Mouse (Mus musculus) heart, adult 2 months (tissue): ENCODE results near the gene Ntrk3. TPM values are rescaled to one million over a fixed set of nuclear protein-coding genes. Genes with fewer than 3 reads are reported as not detected.
A peak's percentile ranks its signal among the peaks of the same experiment; 100 is the strongest.

Experiments
- DNase-seq, 2 experiments: peaks; one replicate each; pipeline ENCODE4 v3.0.0; 2021
- H3K27ac ChIP-seq: fragments of 200-600 bp; 2 replicates; pipeline ENCODE4 v1.8.1; 2022
- H3K27me3 ChIP-seq: fragments of 200-500 bp; 2 replicates; pipeline ENCODE4 v1.6.1; 2012; ENCODE audit warnings: mild to moderate bottlenecking, low read length, inconsistent platforms, mixed read lengths; ENCODE audit not compliant: control insufficient read depth, insufficient read depth
- H3K36me3 ChIP-seq: fragments of 200-500 bp; 2 replicates; pipeline ENCODE4 v1.6.1; 2012; ENCODE audit warnings: low read length, inconsistent platforms; ENCODE audit not compliant: control insufficient read depth, insufficient read depth
- H3K4me1 ChIP-seq: fragments of 200-500 bp; 2 replicates; pipeline ENCODE4 v1.6.1; 2011; ENCODE audit warnings: low read length; ENCODE audit not compliant: control insufficient read depth, insufficient read depth
- H3K4me3 ChIP-seq: fragments of 200-600 bp; 2 replicates; pipeline ENCODE4 v1.8.1; 2022
- H3K79me2 ChIP-seq: fragments of 200-500 bp; replicated peaks from 2 replicates; pipeline ENCODE4 v1.6.1; 2012; ENCODE audit warnings: mild to moderate bottlenecking, inconsistent platforms, low read length, moderate library complexity, mixed read lengths; ENCODE audit not compliant: control insufficient read depth, insufficient read depth
- H3K9ac ChIP-seq: fragments of 200-500 bp; 2 replicates; pipeline ENCODE4 v1.6.1; 2012; ENCODE audit warnings: low read depth, mild to moderate bottlenecking, control low read depth, inconsistent platforms, low read length, mixed read lengths
- CTCF ChIP-seq: fragments of 200-600 bp; IDR thresholded peaks from 2 replicates; pipeline ENCODE4 v1.8.1; 2022; ENCODE audit warnings: antibody characterized with exemption, mild to moderate bottlenecking, moderate library complexity
- EP300 ChIP-seq: fragments of 200-500 bp; IDR thresholded peaks from 2 replicates; pipeline ENCODE4 v1.6.1; 2011; ENCODE audit warnings: low read depth, low read length, control low read depth; ENCODE audit not compliant: insufficient read depth
- POLR2A ChIP-seq: fragments of 200-500 bp; IDR thresholded peaks from 2 replicates; pipeline ENCODE4 v1.6.1; 2011; ENCODE audit warnings: mild to moderate bottlenecking, low read depth, low read length, control low read depth; ENCODE audit not compliant: insufficient read depth
- WGBS: fragments of 180-500 bp; shearing (Covaris S2); methylation state at CpG from one replicate; pipeline ENCODE4 v1.1.7; 2018; 5-methylcytosine and 5-hydroxymethylcytosine counted together
- intact Hi-C: fragments of 180-260 bp; cut with DNase I; formaldehyde crosslinking; loops from one replicate; pipeline ENCODE4 v1.15.1; 2025
- polyA plus RNA-seq: library from polyadenylated mRNA; depleted of rRNA; stranded (reverse); fragments of >200 nt; gene quantifications from 2 replicates; pipeline ENCODE4 v1.2.3, GENCODE M21; 2012
- total RNA-seq, 2 experiments: library from RNA; stranded (reverse); gene quantifications; 2 replicates each; pipeline ENCODE4 v1.2.3; 2021

Gene Ntrk3
- total and polyA plus RNA-seq, 3 experiments, result 1.4 to 9.1 (median 1.8) TPM

- no peak overlapping the region for H3K9ac ChIP-seq
- TF ChIP-seq CTCF (peak; percentile 96), EP300 (no peak)
- no peak overlapping the region for H3K27ac ChIP-seq
- H3K79me2 ChIP-seq, result no peaks in the 10 kb centered on the region
- WGBS, result 6% methylated on average over 4 of the region's 4 CpGs
- H3K27me3 ChIP-seq, result no peaks in the 10 kb centered on the region
- no peaks in the 10 kb centered on the region for H3K4me1 ChIP-seq
- intact Hi-C loops, result no loop called here
- no peaks in the 10 kb centered on the region for H3K36me3 ChIP-seq
- peak; percentile 44 to 61 for DNase-seq
- no peak overlapping the region for H3K4me3 ChIP-seq
Observed at GRCm38 (mm10) chr7:78595895-78596294, 141.9 kb downstream of the Ntrk3 start.

- no peak overlapping the region for H3K27ac ChIP-seq
- no peak overlapping the region for H3K9ac ChIP-seq
- intact Hi-C loops, result no loop called here
- TF ChIP-seq POLR2A, result no peak
- TF ChIP-seq EP300, result no peak
- no peak for TF ChIP-seq CTCF
- no peak for DNase-seq
- no peak overlapping the region for H3K4me3 ChIP-seq
- 67% methylated on average over 4 of the region's 4 CpGs for WGBS
- no peaks in the 10 kb centered on the region for H3K36me3 ChIP-seq
- H3K27me3 ChIP-seq, result no peaks in the 10 kb centered on the region
- H3K4me1 ChIP-seq, result no peaks in the 10 kb centered on the region
- no peaks in the 10 kb centered on the region for H3K79me2 ChIP-seq
Observed at GRCm38 (mm10) chr7:78592948-78593347, 144.9 kb downstream of the Ntrk3 start.

DNA sequence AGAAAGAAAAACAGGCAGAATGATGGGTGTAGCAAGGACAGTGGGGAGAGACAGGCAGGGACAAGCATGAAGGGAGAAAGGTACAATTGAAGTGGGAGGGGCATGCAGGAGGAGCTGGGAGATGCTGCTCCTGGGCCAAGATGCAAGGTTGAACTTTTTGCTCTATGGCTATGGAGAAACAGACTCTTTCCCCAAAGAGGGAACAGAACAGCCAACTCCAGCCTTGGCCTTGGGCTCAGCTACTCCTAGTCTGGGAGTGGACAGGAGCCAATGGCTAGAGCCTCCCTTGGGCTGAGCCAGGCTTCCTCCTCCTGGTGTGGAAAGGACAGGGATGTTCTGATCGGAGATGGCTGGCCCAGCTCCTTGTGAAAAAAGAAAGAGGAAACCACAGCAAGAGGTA is 145.6 kb downstream of the Ntrk3 start:
- 42% methylated on average over 1 of the region's 1 CpGs for WGBS
- Histone ChIP-seq H3K9ac (no peak overlapping the region), H3K4me1 (no peaks in the 10 kb centered on the region), H3K79me2 (no peaks in the 10 kb centered on the region), H3K27ac (no peak overlapping the region), H3K4me3 (no peak overlapping the region), H3K27me3 (no peaks in the 10 kb centered on the region), H3K36me3 (no peaks in the 10 kb centered on the region)
- intact Hi-C loops, result no loop called here
- TF ChIP-seq CTCF (no peak), POLR2A (no peak), EP300 (no peak)
- no peak for DNase-seq

- Histone ChIP-seq H3K4me3 (no peak overlapping the region), H3K79me2 (no peaks in the 10 kb centered on the region), H3K9ac (no peak overlapping the region), H3K27me3 (0 out of 2 replicates have a peak, but pooled peaks cover 1% of the 10 kb centered on the region), H3K4me1 (no peaks in the 10 kb centered on the region), H3K36me3 (no peaks in the 10 kb centered on the region), H3K27ac (no peak overlapping the region)
- intact Hi-C loops, result no loop called here
- no peak for DNase-seq
- TF ChIP-seq POLR2A (no peak), CTCF (no peak), EP300 (no peak)
- 48% methylated on average over 7 of the region's 7 CpGs for WGBS
Observed at GRCm38 (mm10) chr7:78589766-78590165, 148.0 kb downstream of the Ntrk3 start.

DNA sequence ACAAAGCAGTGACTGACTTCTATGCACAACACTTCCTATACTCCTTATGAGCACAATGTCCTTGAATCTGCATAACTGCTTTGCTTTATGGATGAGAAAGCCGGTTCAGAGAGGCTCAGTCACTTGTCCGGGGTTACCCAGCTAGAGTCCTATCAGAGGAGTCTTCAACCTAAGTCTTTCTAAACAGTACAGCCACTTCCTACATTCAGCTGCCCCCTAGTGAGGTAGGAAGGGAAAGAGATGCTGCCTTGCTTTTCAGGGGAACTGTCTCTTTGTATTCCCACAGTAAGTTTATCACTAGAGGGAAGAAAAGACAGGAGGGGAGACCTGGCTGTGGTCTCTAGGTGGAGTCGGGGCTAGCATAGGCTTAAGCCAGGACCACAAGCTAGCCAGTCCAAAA is 151.0 kb downstream of the Ntrk3 start:
- Histone ChIP-seq H3K79me2 (no peaks in the 10 kb centered on the region), H3K27me3 (peaks cover 1% of the 10 kb centered on the region; the same call in 1 of the 2 replicates), H3K4me3 (no peak overlapping the region), H3K36me3 (no peaks in the 10 kb centered on the region), H3K9ac (no peak overlapping the region), H3K27ac (no peak overlapping the region), H3K4me1 (no peaks in the 10 kb centered on the region)
- WGBS, result 28% methylated on average over 3 of the region's 3 CpGs
- TF ChIP-seq POLR2A (no peak), EP300 (no peak), CTCF (no peak)
- intact Hi-C loops, result no loop called here
- no peak for DNase-seq

GRCm38 (mm10) chr7:78585960-78586359 is 151.9 kb downstream of the Ntrk3 start:
- no peaks in the 10 kb centered on the region for H3K4me1 ChIP-seq
- intact Hi-C loops, result no loop called here
- H3K27me3 ChIP-seq, result peaks cover 1% of the 10 kb centered on the region; the same call in 1 of the 2 replicates
- no peak for DNase-seq
- no peak overlapping the region for H3K4me3 ChIP-seq
- H3K27ac ChIP-seq, result no peak overlapping the region
- TF ChIP-seq EP300, result no peak
- TF ChIP-seq POLR2A, result no peak
- TF ChIP-seq CTCF, result no peak
- H3K9ac ChIP-seq, result no peak overlapping the region
- H3K36me3 ChIP-seq, result no peaks in the 10 kb centered on the region
- 40% methylated on average over 7 of the region's 7 CpGs for WGBS
- H3K79me2 ChIP-seq, result no peaks in the 10 kb centered on the region

GRCm38 (mm10) chr7:78584936-78585335 is 152.9 kb downstream of the Ntrk3 start:
- H3K27me3 ChIP-seq, result peaks cover 1% of the 10 kb centered on the region; the same call in 1 of the 2 replicates
- H3K4me1 ChIP-seq, result no peaks in the 10 kb centered on the region
- H3K9ac ChIP-seq, result no peak overlapping the region
- intact Hi-C loops, result no loop called here
- DNase-seq, result no peak
- H3K27ac ChIP-seq, result no peak overlapping the region
- H3K4me3 ChIP-seq, result no peak overlapping the region
- H3K79me2 ChIP-seq, result no peaks in the 10 kb centered on the region
- TF ChIP-seq POLR2A, result no peak
- TF ChIP-seq EP300, result no peak
- no peaks in the 10 kb centered on the region for H3K36me3 ChIP-seq
- WGBS, result 65% methylated on average over 2 of the region's 2 CpGs
